Mouse (Mus musculus): Measurements from ENCODE around the gene Plbd2.
"Not testable (repeated sequence)": the region's sequence is repeated elsewhere in the genome, so short reads cannot be mapped to it uniquely, and the experiment has no call there.

GRCm38 (mm10) chr5:120500609-120501008 lies 2.8 kb downstream of the Plbd2 start:
- not testable (repeated sequence) for TF ChIP-seq GATA1, TAL1 (IDR thresholded peaks at IDR 0.05; ENCODE audit: low read length)

All from erythroblast, embryonic 14.5 days (primary cell).